Mouse (Mus musculus): ENCODE results near the gene Taf11. TPM values are rescaled to one million over a fixed set of nuclear protein-coding genes. Genes with fewer than 3 reads are reported as not detected.

Gene Taf11
- polyA plus RNA-seq, 1 experiment from 2014 or later = 17.8 TPM

- TF ChIP-seq EP300 (IDR thresholded peaks at IDR 0.05; ENCODE audit: low read depth) = no peak
- peak; percentile 40 for TF ChIP-seq CTCF (IDR thresholded peaks at IDR 0.05; ENCODE audit: low read depth)
- peaks cover 7% of the 10 kb centered on the region; the same call in 1 of the 2 replicates for H3K4me1 ChIP-seq (ENCODE audit: insufficient read depth)
- no peaks in the 10 kb centered on the region for H3K9me3 ChIP-seq (ENCODE audit: low read length)
- DNase-seq (no peak), ATAC-seq (peak; percentile 81)
- H3K4me3 ChIP-seq (ENCODE audit: low read depth, low read length) = no peak overlapping the region
- H3K36me3 ChIP-seq (replicated peaks; ENCODE audit: insufficient read depth, low read length) = peaks cover 2% of the 10 kb centered on the region; the same call in 1 of the 2 replicates
- H3K27me3 ChIP-seq (ENCODE audit: insufficient read depth, low read length) = no peaks in the 10 kb centered on the region
- H3K4me2 ChIP-seq (ENCODE audit: low read depth, low read length) = no peak overlapping the region
- WGBS (ENCODE audit: insufficient replicate concordance) = 68% methylated on average over 2 of the region's 2 CpGs
- no peak overlapping the region for H3K9ac ChIP-seq (replicated peaks)
- H3K27ac ChIP-seq (ENCODE audit: low read depth) = no peak overlapping the region
These were observed 44.2 kb downstream of the Taf11 start for GRCm38 (mm10) chr17:27865461-27865860.

- Histone ChIP-seq H3K9ac (replicated peaks) (peak overlapping the region; percentile 41; the same call in 1 of the 2 replicates), H3K4me1 (ENCODE audit: insufficient read depth) (peaks cover 24% of the 10 kb centered on the region), H3K9me3 (ENCODE audit: low read length) (no peaks in the 10 kb centered on the region), H3K27me3 (ENCODE audit: insufficient read depth, low read length) (no peaks in the 10 kb centered on the region), H3K27ac (ENCODE audit: low read depth) (peak overlapping the region; percentile 90; the same call in 1 of the 2 replicates), H3K4me2 (ENCODE audit: low read depth, low read length) (peak overlapping the region; percentile 97), H3K4me3 (ENCODE audit: low read depth, low read length) (no peak overlapping the region), H3K36me3 (replicated peaks; ENCODE audit: insufficient read depth, low read length) (no peaks in the 10 kb centered on the region; the same call in 1 of the 2 replicates)
- 44% methylated on average over 2 of the region's 2 CpGs for WGBS (ENCODE audit: insufficient replicate concordance)
- no peak for TF ChIP-seq CTCF (IDR thresholded peaks at IDR 0.05; ENCODE audit: low read depth)
- TF ChIP-seq EP300 (IDR thresholded peaks at IDR 0.05; ENCODE audit: low read depth) = peak; percentile 79
- ATAC-seq = no peak
- no peak for DNase-seq
These were observed 50.5 kb downstream of the Taf11 start for GRCm38 (mm10) chr17:27859131-27859530.

GRCm38 (mm10) chr17:27857649-27858475 is 51.8 kb downstream of the Taf11 start:
- Histone ChIP-seq H3K4me1 (ENCODE audit: insufficient read depth) (peaks cover 24% of the 10 kb centered on the region), H3K4me3 (ENCODE audit: low read depth, low read length) (peak overlapping the region; percentile 98), H3K9ac (replicated peaks) (peak overlapping the region; percentile 92), H3K27ac (ENCODE audit: low read depth) (peak overlapping the region; percentile 90), H3K4me2 (ENCODE audit: low read depth, low read length) (peak overlapping the region; percentile 97), H3K27me3 (ENCODE audit: insufficient read depth, low read length) (no peaks in the 10 kb centered on the region), H3K36me3 (replicated peaks; ENCODE audit: insufficient read depth, low read length) (peaks cover 4% of the 10 kb centered on the region; the same call in 1 of the 2 replicates), H3K9me3 (ENCODE audit: low read length) (no peaks in the 10 kb centered on the region)
- 23% methylated on average over 11 of the region's 11 CpGs for WGBS (ENCODE audit: insufficient replicate concordance)
- TF ChIP-seq EP300 (IDR thresholded peaks at IDR 0.05; ENCODE audit: low read depth) (no peak; the same call in 1 of the 2 replicates), CTCF (IDR thresholded peaks at IDR 0.05; ENCODE audit: low read depth) (no peak)
- peak; percentile 31 for DNase-seq
- ATAC-seq = peak; percentile 34

- ATAC-seq (peak; percentile 66), DNase-seq (peak; percentile 74)
- no peaks in the 10 kb centered on the region for H3K27me3 ChIP-seq (ENCODE audit: insufficient read depth, low read length)
- no peaks in the 10 kb centered on the region for H3K9me3 ChIP-seq (ENCODE audit: low read length)
- H3K9ac ChIP-seq (replicated peaks) = peak overlapping the region; percentile 92
- peaks cover 11% of the 10 kb centered on the region for H3K36me3 ChIP-seq (replicated peaks; ENCODE audit: insufficient read depth, low read length)
- peak overlapping the region; percentile 97 for H3K4me2 ChIP-seq (ENCODE audit: low read depth, low read length)
- peak overlapping the region; percentile 90 for H3K27ac ChIP-seq (ENCODE audit: low read depth)
- H3K4me3 ChIP-seq (ENCODE audit: low read depth, low read length) = peak overlapping the region; percentile 98
- WGBS (ENCODE audit: insufficient replicate concordance) = 1% methylated on average over 46 of the region's 52 CpGs
- TF ChIP-seq EP300 (IDR thresholded peaks at IDR 0.05; ENCODE audit: low read depth) (no peak), CTCF (IDR thresholded peaks at IDR 0.05; ENCODE audit: low read depth) (no peak)
- peaks cover 24% of the 10 kb centered on the region for H3K4me1 ChIP-seq (ENCODE audit: insufficient read depth)
These were observed 52.6 kb downstream of the Taf11 start for GRCm38 (mm10) chr17:27856798-27857648.

GRCm38 (mm10) chr17:27856265-27856797 is 53.3 kb downstream of the Taf11 start, which contains the start of gene Uhrf1bp1:
Uhrf1bp1 (plus strand) TSS chr17:27856441.
- Histone ChIP-seq H3K9ac (replicated peaks) (peak within 1 kb of the TSS; percentile 92), H3K4me2 (ENCODE audit: low read depth, low read length) (peak within 1 kb of the TSS; percentile 97), H3K9me3 (ENCODE audit: low read length) (no peaks in the 10 kb centered on the region), H3K27me3 (ENCODE audit: insufficient read depth, low read length) (no peaks in the 10 kb centered on the region), H3K4me1 (ENCODE audit: insufficient read depth) (peaks cover 24% of the 10 kb centered on the region), H3K27ac (ENCODE audit: low read depth) (peak within 1 kb of the TSS; percentile 90), H3K4me3 (ENCODE audit: low read depth, low read length) (peak within 1 kb of the TSS; percentile 98), H3K36me3 (replicated peaks; ENCODE audit: insufficient read depth, low read length) (peaks cover 11% of the 10 kb centered on the region)
- TF ChIP-seq CTCF (IDR thresholded peaks at IDR 0.05; ENCODE audit: low read depth) = no peak
- TF ChIP-seq EP300 (IDR thresholded peaks at IDR 0.05; ENCODE audit: low read depth) = no peak
- ATAC-seq (peak; percentile 83), DNase-seq (peak; percentile 96)
- WGBS (ENCODE audit: insufficient replicate concordance) = 1% methylated on average over 41 of the region's 54 CpGs

Other genes with a start within 250 kb of the Taf11 start
- gene Spdef, start 180.9 kb downstream of the Taf11 start, polyA plus RNA-seq (2015; fragmentation: Nextera tagmentation; extraction: Ambion mirVana) = 0.08 TPM in 1 of 2 replicates, not detected in the other
- gene D17Wsu92e, start 89.2 kb downstream of the Taf11 start, polyA plus RNA-seq (2015; fragmentation: Nextera tagmentation; extraction: Ambion mirVana) = 23.8 and 24.7 TPM in 2 replicates
- gene Snrpc, start 71.7 kb downstream of the Taf11 start, polyA plus RNA-seq (2015; fragmentation: Nextera tagmentation; extraction: Ambion mirVana) = 96.2 and 99.0 TPM in 2 replicates
- 1.6 and 2.2 TPM in 2 replicates for gene Uhrf1bp1, start 53.4 kb downstream of the Taf11 start, polyA plus RNA-seq (2015; fragmentation: Nextera tagmentation; extraction: Ambion mirVana)
- gene Anks1, start 538 bp downstream of the Taf11 start, polyA plus RNA-seq (2015; fragmentation: Nextera tagmentation; extraction: Ambion mirVana) = 2.3 and 3.0 TPM in 2 replicates
- gene Tcp11, start 170.8 kb upstream of the Taf11 start, polyA plus RNA-seq (2015; fragmentation: Nextera tagmentation; extraction: Ambion mirVana) = 0.07 TPM in 1 of 2 replicates, not detected in the other
- gene Scube3, start 232.3 kb upstream of the Taf11 start, polyA plus RNA-seq (2015; fragmentation: Nextera tagmentation; extraction: Ambion mirVana) = 0.05 and 0.06 TPM in 2 replicates